Mouse (Mus musculus) gastrocnemius, postnatal 4 days (tissue): ENCODE measurements at regions not wholly inside any gene's neighbourhood (a gene's known extent, or its start where the extent isn't known, plus 50 kb on each side); places are given as distances from the start of the nearest gene placed in this dataset.

Experiments
- DNase-seq, 2 experiments: peaks; one replicate each; pipeline ENCODE4 v3.0.0; 2021 to 2022; ENCODE audit warnings: low spot score in 2 of 2, mixed read lengths in 2 of 2

- DNase-seq, result no peak
Observed at GRCm38 (mm10) chr2:9267675-9268074, 613.4 kb upstream of the 4930412O13Rik start.

GRCm38 (mm10) chr2:9283441-9283840 is 597.6 kb upstream of the 4930412O13Rik start:
- no peak for DNase-seq

- no peak for DNase-seq
Observed at GRCm38 (mm10) chr2:9285800-9286199, 595.3 kb upstream of the 4930412O13Rik start.

- no peak for DNase-seq
Observed at GRCm38 (mm10) chr2:9287077-9287476, 594.0 kb upstream of the 4930412O13Rik start.

- DNase-seq, result no peak
Observed at GRCm38 (mm10) chr2:9287623-9288022, 593.4 kb upstream of the 4930412O13Rik start.

GRCm38 (mm10) chr2:9331630-9332352 is 549.3 kb upstream of the 4930412O13Rik start:
- DNase-seq, result no peak

GRCm38 (mm10) chr2:9348982-9349381 is 532.1 kb upstream of the 4930412O13Rik start:
- no peak for DNase-seq

GRCm38 (mm10) chr2:9349994-9350393 is 531.1 kb upstream of the 4930412O13Rik start:
- DNase-seq, result no peak

- no peak for DNase-seq
Observed at GRCm38 (mm10) chr2:9352190-9352589, 528.9 kb upstream of the 4930412O13Rik start.

GRCm38 (mm10) chr2:9360020-9360419 is 521.0 kb upstream of the 4930412O13Rik start:
- no peak for DNase-seq

- DNase-seq, result no peak
Observed at GRCm38 (mm10) chr2:9367801-9368584, 513.1 kb upstream of the 4930412O13Rik start.

- no peak for DNase-seq
Observed at GRCm38 (mm10) chr2:9369572-9369971, 511.5 kb upstream of the 4930412O13Rik start.

- DNase-seq, result no peak
Observed at GRCm38 (mm10) chr2:9386566-9386965, 494.5 kb upstream of the 4930412O13Rik start.

GRCm38 (mm10) chr2:9388058-9388457 is 493.0 kb upstream of the 4930412O13Rik start:
- DNase-seq, result no peak

GRCm38 (mm10) chr2:9395379-9395999 is 485.6 kb upstream of the 4930412O13Rik start:
- DNase-seq, result no peak

- DNase-seq, result no peak
Observed at GRCm38 (mm10) chr2:9401461-9401860, 479.6 kb upstream of the 4930412O13Rik start.

- no peak for DNase-seq
Observed at GRCm38 (mm10) chr2:9402281-9402680, 478.8 kb upstream of the 4930412O13Rik start.

GRCm38 (mm10) chr2:9409075-9409474 is 472.0 kb upstream of the 4930412O13Rik start:
- no peak for DNase-seq

- no peak for DNase-seq
Observed at GRCm38 (mm10) chr2:9422686-9423085, 458.4 kb upstream of the 4930412O13Rik start.

GRCm38 (mm10) chr2:9423534-9423933 is 457.5 kb upstream of the 4930412O13Rik start:
- DNase-seq, result no peak

GRCm38 (mm10) chr2:9433110-9433940 is 447.7 kb upstream of the 4930412O13Rik start:
- no peak for DNase-seq
